ENCODE assay signal across 7 mouse cellular contexts in genomic region chr17:32891239-32892180, GRCm38 (mm10). TPM values are rescaled to one million over a fixed set of nuclear protein-coding genes. Genes with fewer than 3 reads are reported as not detected.
A peak's percentile ranks its signal among the peaks of the same experiment; 100 is the strongest.
DNase-seq lines count a peak whose midpoint lies in the region; ATAC-seq and TF ChIP-seq lines count a peak whose summit lies in the region.

Zfp870 (minus strand) TSS chr17:32891642.

- 14% methylated on average over 30 of the region's 33 CpGs for WGBS in embryonic facial prominence, embryonic 14.5 days
- 12% methylated on average over 33 of the region's 33 CpGs for WGBS in heart, adult 2 months
- WGBS in limb, embryonic 13.5 days = 11% methylated on average over 33 of the region's 33 CpGs
- WGBS in midbrain, embryonic 16.5 days = 10% methylated on average over 33 of the region's 33 CpGs

- peak; percentile 53 to 74 for DNase-seq in adrenal gland, postnatal 4 days (ENCODE audit: low spot score in 2 of 2)
- peak; percentile 97 for DNase-seq in embryonic facial prominence, embryonic 14.5 days (ENCODE audit: low spot score)
- peak; percentile 85 to 90 for DNase-seq in heart, adult 2 months
- DNase-seq in kidney, adult 8-10 months = peak; percentile 92 to 93
- peak; percentile 55 to 71 for DNase-seq in spleen, postnatal 10 days (ENCODE audit: low spot score in 2 of 2)

- no peak for TF ChIP-seq EP300 in heart, adult 2 months (IDR thresholded peaks at IDR 0.05; ENCODE audit: insufficient read depth, low read depth, low read length)

- H3K4me2 ChIP-seq in embryonic facial prominence, embryonic 14.5 days (ENCODE audit: low read depth, low read length) = peak within 1 kb of the TSS; percentile 78
- H3K4me2 ChIP-seq in limb, embryonic 13.5 days (replicated peaks) = peak within 1 kb of the TSS; percentile 81
- H3K4me2 ChIP-seq in midbrain, embryonic 16.5 days (ENCODE audit: low read length) = peak within 1 kb of the TSS; percentile 86

- H3K27me3 ChIP-seq in embryonic facial prominence, embryonic 14.5 days (replicated peaks; ENCODE audit: control insufficient read depth, insufficient read depth, low read length) = no peaks in the 10 kb centered on the region
- no peaks in the 10 kb centered on the region for H3K27me3 ChIP-seq in heart, adult 2 months (ENCODE audit: control insufficient read depth, insufficient read depth, low read length)
- no peaks in the 10 kb centered on the region for H3K27me3 ChIP-seq in limb, embryonic 13.5 days
- no peaks in the 10 kb centered on the region for H3K27me3 ChIP-seq in midbrain, embryonic 16.5 days (ENCODE audit: control insufficient read depth, insufficient read depth, low read depth, low read length)

- peak; percentile 25 for TF ChIP-seq CTCF in heart, adult 2 months (IDR thresholded peaks at IDR 0.05)

- intact Hi-C loops in heart, adult 2 months (cut with DNase I) = loop anchor here (1.0 to 2.0 kb wide), 2 partner anchors 55 to 104 kb away; partner anchors contain the start of gene Cyp4f13

- H3K79me2 ChIP-seq in heart, adult 2 months (replicated peaks; ENCODE audit: control insufficient read depth, insufficient read depth, low read length) = peaks cover 4% of the 10 kb centered on the region

- peak within 1 kb of the TSS; percentile 83 for H3K27ac ChIP-seq in embryonic facial prominence, embryonic 14.5 days (replicated peaks; ENCODE audit: low read depth, low read length)
- H3K27ac ChIP-seq in heart, adult 2 months = peak within 1 kb of the TSS; percentile 91
- H3K27ac ChIP-seq in limb, embryonic 13.5 days = peak within 1 kb of the TSS; percentile 85
- peak within 1 kb of the TSS; percentile 77 for H3K27ac ChIP-seq in midbrain, embryonic 16.5 days (ENCODE audit: low read length)

- ATAC-seq in embryonic facial prominence, embryonic 14.5 days (ENCODE audit: low read depth) = peak; percentile 99
- ATAC-seq in limb, embryonic 13.5 days (ENCODE audit: low FRiP score, low read depth) = peak; percentile 97
- peak; percentile 99 for ATAC-seq in midbrain, embryonic 16.5 days

- peak within 1 kb of the TSS; percentile 73 for H3K4me3 ChIP-seq in embryonic facial prominence, embryonic 14.5 days (ENCODE audit: low read depth, low read length)
- peak within 1 kb of the TSS; percentile 75 for H3K4me3 ChIP-seq in heart, adult 2 months
- peak within 1 kb of the TSS; percentile 78 for H3K4me3 ChIP-seq in limb, embryonic 13.5 days
- peak within 1 kb of the TSS; percentile 66 for H3K4me3 ChIP-seq in midbrain, embryonic 16.5 days (ENCODE audit: low read depth, low read length)

- peak within 1 kb of the TSS; percentile 87 for H3K9ac ChIP-seq in embryonic facial prominence, embryonic 14.5 days (ENCODE audit: low read depth, low read length)
- H3K9ac ChIP-seq in heart, adult 2 months (ENCODE audit: low read depth, low read length) = peak within 1 kb of the TSS; percentile 92
- peak within 1 kb of the TSS; percentile 89 for H3K9ac ChIP-seq in limb, embryonic 13.5 days
- H3K9ac ChIP-seq in midbrain, embryonic 16.5 days (ENCODE audit: low read depth, low read length) = peak within 1 kb of the TSS; percentile 78

- no peaks in the 10 kb centered on the region for H3K9me3 ChIP-seq in embryonic facial prominence, embryonic 14.5 days (ENCODE audit: control insufficient read depth, low read length)
- no peaks in the 10 kb centered on the region for H3K9me3 ChIP-seq in limb, embryonic 13.5 days
- H3K9me3 ChIP-seq in midbrain, embryonic 16.5 days (replicated peaks; ENCODE audit: control insufficient read depth, low read length, poor library complexity, severe bottlenecking) = no peaks in the 10 kb centered on the region

- H3K4me1 ChIP-seq in embryonic facial prominence, embryonic 14.5 days (ENCODE audit: control insufficient read depth, insufficient read depth, low read length) = peaks cover 12% of the 10 kb centered on the region
- peaks cover 8% of the 10 kb centered on the region for H3K4me1 ChIP-seq in heart, adult 2 months (ENCODE audit: control insufficient read depth, insufficient read depth, low read length)
- peaks cover 10% of the 10 kb centered on the region for H3K4me1 ChIP-seq in limb, embryonic 13.5 days
- peaks cover 10% of the 10 kb centered on the region for H3K4me1 ChIP-seq in midbrain, embryonic 16.5 days (ENCODE audit: control insufficient read depth, insufficient read depth, low read length)

- peak; percentile 78 for TF ChIP-seq POLR2A in heart, adult 2 months (IDR thresholded peaks at IDR 0.05; ENCODE audit: insufficient read depth, low read depth, low read length)

- no peaks in the 10 kb centered on the region for H3K36me3 ChIP-seq in embryonic facial prominence, embryonic 14.5 days (ENCODE audit: control insufficient read depth, insufficient read depth, low read length)
- no peaks in the 10 kb centered on the region; the same call in 1 of the 2 replicates for H3K36me3 ChIP-seq in heart, adult 2 months (ENCODE audit: control insufficient read depth, insufficient read depth, low read length)
- peaks cover 12% of the 10 kb centered on the region for H3K36me3 ChIP-seq in limb, embryonic 13.5 days
- H3K36me3 ChIP-seq in midbrain, embryonic 16.5 days (ENCODE audit: control insufficient read depth, insufficient read depth, low read length) = no peaks in the 10 kb centered on the region

RNA-seq across cellular contexts. Expression of gene Zfp870, which starts in this region (rescaled TPM):
- 10 to 100 TPM; 11.1 to 12.6 TPM for total RNA-seq in adrenal gland, postnatal 4 days (2021)
- polyA plus RNA-seq in embryonic facial prominence, embryonic 14.5 days (2014; fragmentation: Nextera tagmentation; extraction: Ambion mirVana) = 8.7 and 8.9 TPM in 2 replicates
- total RNA-seq in heart, adult 2 months (2021) = 1 to 10 TPM; 5.4 to 7.3 TPM
- polyA plus RNA-seq in heart, adult 2 months (2012; rRNA removed) = 1.3 and 2.7 TPM in 2 replicates
- 7.1 and 9.5 TPM in 2 replicates for polyA plus RNA-seq in limb, embryonic 13.5 days (2015; fragmentation: Nextera tagmentation; extraction: Ambion mirVana)
- 8.3 and 9.0 TPM in 2 replicates for polyA plus RNA-seq in midbrain, embryonic 16.5 days (2015; fragmentation: Nextera tagmentation; extraction: Ambion mirVana)

Comparison
In these comparisons a context has a peak if more than half of its experiments do, and no peak if none do; other contexts are left out.
1. Peak in every context shown above with its lines: DNase-seq, ATAC-seq, H3K4me3 ChIP-seq and H3K27ac ChIP-seq.